Mouse (Mus musculus): Measurements from ENCODE around the gene Gm8122.
"Not testable (repeated sequence)": the region's sequence is repeated elsewhere in the genome, so short reads cannot be mapped to it uniquely, and the experiment has no call there.

GRCm38 (mm10) chr14:43274986-43275511 lies 39.9 kb upstream of the Gm8122 start, which contains the start of gene Gm9732:
- not testable (repeated sequence) for TF ChIP-seq CTCF (IDR thresholded peaks at IDR 0.05; ENCODE audit: control insufficient read depth, insufficient read depth, insufficient replicate concordance, low read depth, low read length); POLR2A (IDR thresholded peaks at IDR 0.05; ENCODE audit: control insufficient read depth, low read depth, low read length)

All from testis, adult 2 months (tissue).